ENCODE assay signal across 12 mouse cellular contexts in the genomic region with DNA sequence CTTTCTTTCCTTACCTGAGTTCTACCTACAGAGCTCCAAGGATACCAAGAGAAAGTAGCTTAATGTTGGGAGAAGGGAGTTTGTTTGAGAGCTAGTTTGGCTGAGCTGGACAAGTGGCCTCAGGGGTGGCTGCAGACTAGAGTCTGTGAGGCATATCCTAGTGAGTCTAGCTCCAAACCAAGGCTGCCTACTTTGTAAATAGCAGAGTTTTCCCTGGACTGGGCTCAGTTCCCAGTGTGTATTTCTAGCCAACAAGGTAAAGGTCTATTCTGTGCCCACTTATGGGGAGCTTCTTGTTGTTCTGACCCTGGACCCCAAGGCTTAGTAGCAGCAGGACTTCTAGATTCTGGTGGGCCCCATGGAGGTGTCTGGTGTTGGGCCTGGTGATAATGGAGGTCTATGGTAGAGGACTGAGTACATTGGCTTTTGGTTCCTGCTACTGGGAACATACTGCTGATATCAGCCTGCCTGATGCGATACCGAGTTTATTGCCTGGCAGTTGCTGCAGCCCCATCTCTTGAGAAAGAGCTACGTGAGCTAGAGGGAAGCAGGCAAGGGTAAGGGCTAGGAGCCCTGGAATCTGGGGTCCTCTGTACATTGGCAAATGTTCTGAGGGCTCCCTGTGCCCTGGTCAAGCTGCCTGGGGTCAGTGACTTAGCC. TPM values are rescaled to one million over a fixed set of nuclear protein-coding genes. Genes with fewer than 3 reads are reported as not detected.
A peak's percentile ranks its signal among the peaks of the same experiment; 100 is the strongest.
DNase-seq lines count a peak whose midpoint lies in the region; ATAC-seq lines count a peak whose summit lies in the region.
"Had no signal": no experiment of that assay in that cellular context is flagged by ENCODE, and none has a peak within 500 bp of the region (broad histone marks: within the 10 kb centered on the region; RNA-seq: fewer than 3 reads in every experiment).

No protein-coding gene starts in this region.

- no peak overlapping the region for H3K4me3 ChIP-seq in kidney, embryonic 14.5 days (ENCODE audit: low read length)
- H3K4me3 ChIP-seq in embryonic facial prominence, embryonic 10.5 days = no peak overlapping the region; the same call in 1 of the 2 replicates
- H3K4me3 ChIP-seq: heart, embryonic 13.5 days had no signal

- H3K27ac ChIP-seq in kidney, embryonic 14.5 days (ENCODE audit: low read depth, low read length) = no peak overlapping the region
- H3K27ac ChIP-seq in embryonic facial prominence, embryonic 10.5 days (replicated peaks) = no peak overlapping the region
- H3K27ac ChIP-seq: heart, embryonic 13.5 days had no signal

- no peak overlapping the region for H3K4me2 ChIP-seq in kidney, embryonic 14.5 days (replicated peaks; ENCODE audit: low read depth, low read length)
- H3K4me2 ChIP-seq: heart, embryonic 13.5 days had no signal

- no peak overlapping the region for H3K9ac ChIP-seq in kidney, embryonic 14.5 days (ENCODE audit: low read depth, low read length)

- DNase-seq in cerebellum, adult 9-11 months = peak; percentile 28
- DNase-seq in cerebellum, postnatal 14 days = no peak
- DNase-seq in kidney, adult 11 months = peak; percentile 68
- DNase-seq in urinary bladder, adult 2 months (ENCODE audit: low spot score) = peak; percentile 11
- no peak for DNase-seq in urinary bladder, postnatal 14 days (ENCODE audit: low spot score)
- DNase-seq in embryonic facial prominence, embryonic 10.5 days (ENCODE audit: low spot score) = no peak
- DNase-seq in urinary bladder, adult 18-20 months (ENCODE audit: low spot score in 2 of 2) = no peak
- DNase-seq: adrenal gland, postnatal 25 days; gastrocnemius, postnatal 10 days; right cerebral cortex, postnatal 4 days had no signal

- no peak for ATAC-seq in kidney, embryonic 14.5 days (ENCODE audit: low FRiP score, low TSS enrichment)

- WGBS in kidney, embryonic 14.5 days = 89% methylated on average over 3 of the region's 3 CpGs
- 91% methylated on average over 3 of the region's 3 CpGs for WGBS in embryonic facial prominence, embryonic 10.5 days

- peaks cover 13% of the 10 kb centered on the region for H3K4me1 ChIP-seq in kidney, embryonic 14.5 days (ENCODE audit: control insufficient read depth, insufficient read depth, low read length)
- peaks cover 33% of the 10 kb centered on the region for H3K4me1 ChIP-seq in embryonic facial prominence, embryonic 10.5 days

- peaks cover 6% of the 10 kb centered on the region; the same call in 1 of the 2 replicates for H3K36me3 ChIP-seq in kidney, embryonic 14.5 days (ENCODE audit: control insufficient read depth, insufficient read depth, low read length)
- H3K36me3 ChIP-seq in embryonic facial prominence, embryonic 10.5 days (replicated peaks) = peaks cover 26% of the 10 kb centered on the region

- no peaks in the 10 kb centered on the region for H3K9me3 ChIP-seq in kidney, embryonic 14.5 days (ENCODE audit: control insufficient read depth, low read length)
- no peaks in the 10 kb centered on the region for H3K9me3 ChIP-seq in embryonic facial prominence, embryonic 10.5 days
- H3K9me3 ChIP-seq: heart, embryonic 13.5 days had no signal

- H3K27me3 ChIP-seq in kidney, embryonic 14.5 days (ENCODE audit: control insufficient read depth, insufficient read depth, low read length) = no peaks in the 10 kb centered on the region
- H3K27me3 ChIP-seq in embryonic facial prominence, embryonic 10.5 days (replicated peaks; ENCODE audit: low read depth, poor library complexity, severe bottlenecking) = no peaks in the 10 kb centered on the region
- H3K27me3 ChIP-seq: heart, embryonic 13.5 days had no signal

RNA-seq across cellular contexts. Expression of a gene that starts 2.7 kb away (rescaled TPM):
- polyA plus RNA-seq in kidney, embryonic 14.5 days (2014; fragmentation: Nextera tagmentation; extraction: Ambion mirVana) = 6.3 and 7.2 TPM in 2 replicates
- polyA plus RNA-seq in urinary bladder, adult 2 months (2012; rRNA removed) = 58.9 and 76.5 TPM in 2 replicates
- 4.3 and 5.0 TPM in 2 replicates for polyA plus RNA-seq in embryonic facial prominence, embryonic 10.5 days (2016; fragmentation: Nextera tagmentation; extraction: Ambion mirVana)

RNA-seq across cellular contexts. Expression of a gene that starts 10.4 kb away (rescaled TPM):
- polyA plus RNA-seq in kidney, embryonic 14.5 days (2014; fragmentation: Nextera tagmentation; extraction: Ambion mirVana) = 72.1 and 75.1 TPM in 2 replicates
- 377 and 402 TPM in 2 replicates for polyA plus RNA-seq in urinary bladder, adult 2 months (2012; rRNA removed)
- 43.6 and 43.9 TPM in 2 replicates for polyA plus RNA-seq in embryonic facial prominence, embryonic 10.5 days (2016; fragmentation: Nextera tagmentation; extraction: Ambion mirVana)

RNA-seq across cellular contexts. Expression of a gene that starts 13.2 kb away (rescaled TPM):
- polyA plus RNA-seq in kidney, embryonic 14.5 days (2014; fragmentation: Nextera tagmentation; extraction: Ambion mirVana) = 0.14 and 0.38 TPM in 2 replicates
- polyA plus RNA-seq in urinary bladder, adult 2 months (2012; rRNA removed) = 0.91 and 1.3 TPM in 2 replicates
- 0.29 and 0.43 TPM in 2 replicates for polyA plus RNA-seq in embryonic facial prominence, embryonic 10.5 days (2016; fragmentation: Nextera tagmentation; extraction: Ambion mirVana)

RNA-seq across cellular contexts. Expression of a gene that starts 18.9 kb away (rescaled TPM):
- polyA plus RNA-seq in kidney, embryonic 14.5 days (2014; fragmentation: Nextera tagmentation; extraction: Ambion mirVana) = 134 and 155 TPM in 2 replicates
- 110 and 122 TPM in 2 replicates for polyA plus RNA-seq in urinary bladder, adult 2 months (2012; rRNA removed)
- polyA plus RNA-seq in embryonic facial prominence, embryonic 10.5 days (2016; fragmentation: Nextera tagmentation; extraction: Ambion mirVana) = 170 and 178 TPM in 2 replicates

RNA-seq across cellular contexts. Expression of a gene that starts 19.3 kb away (rescaled TPM):
- polyA plus RNA-seq in kidney, embryonic 14.5 days (2014; fragmentation: Nextera tagmentation; extraction: Ambion mirVana) = 11.1 and 18.8 TPM in 2 replicates
- 17.1 and 18.5 TPM in 2 replicates for polyA plus RNA-seq in urinary bladder, adult 2 months (2012; rRNA removed)
- 18.6 and 19.4 TPM in 2 replicates for polyA plus RNA-seq in embryonic facial prominence, embryonic 10.5 days (2016; fragmentation: Nextera tagmentation; extraction: Ambion mirVana)

Comparison
In these comparisons a context has a peak if more than half of its experiments do, and no peak if none do; other contexts are left out.
1. DNase-seq: peak in cerebellum, adult 9-11 months (single experiment), kidney, adult 11 months (single experiment) and urinary bladder, adult 2 months (single experiment); none in cerebellum, postnatal 14 days (0 of 2), urinary bladder, postnatal 14 days (single experiment), embryonic facial prominence, embryonic 10.5 days (single experiment) and urinary bladder, adult 18-20 months (0 of 2).